Mouse (Mus musculus) G1E (cell line): ENCODE measurements around the gene Vmn2r60. TPM values are rescaled to one million over a fixed set of nuclear protein-coding genes. Genes with fewer than 3 reads are reported as not detected.
"Not testable (repeated sequence)": the region's sequence is repeated elsewhere in the genome, so short reads cannot be mapped to it uniquely, and the experiment has no call there.

Experiments used
- ATAC-seq: 2 replicates; pipeline ENCODE4 v1.8.0; 2016; ENCODE audit warnings: mild to moderate bottlenecking; ENCODE audit not compliant: insufficient number of reproducible peaks, poor library complexity, low FRiP score, severe bottlenecking; ENCODE audit errors: extremely low read depth
- DNase-seq: peaks from one replicate; pipeline ENCODE4 v3.0.0; 2012; ENCODE audit warnings: low spot score
- H3K27me3 ChIP-seq: 2 replicates; pipeline ENCODE4 v1.6.1; 2012; ENCODE audit warnings: mild to moderate bottlenecking, low read length, inconsistent platforms; ENCODE audit not compliant: insufficient read depth
- H3K36me3 ChIP-seq: replicated peaks from 2 replicates; pipeline ENCODE3; 2012; ENCODE audit warnings: mild to moderate bottlenecking, inconsistent platforms
- H3K4me1 ChIP-seq: 2 replicates; pipeline ENCODE4 v1.6.1; 2012; ENCODE audit warnings: low read depth, low read length, inconsistent platforms, mixed read lengths; ENCODE audit not compliant: insufficient read depth
- H3K4me3 ChIP-seq: 2 replicates; pipeline ENCODE4 v1.5.1; 2012; ENCODE audit warnings: low read depth, mild to moderate bottlenecking, inconsistent platforms, low read length, moderate library complexity, mixed read lengths
- H3K9me3 ChIP-seq: replicated peaks from 2 replicates; pipeline ENCODE4 v1.6.1; 2012; ENCODE audit warnings: inconsistent platforms
- CTCF ChIP-seq: IDR thresholded peaks from 2 replicates; pipeline ENCODE4 v1.5.1; 2012; ENCODE audit warnings: low read depth, low read length, inconsistent platforms, mixed read lengths
- GATA1 ChIP-seq: IDR thresholded peaks from 2 replicates; pipeline ENCODE4 v1.6.1; 2012; ENCODE audit warnings: borderline replicate concordance, low read length, inconsistent platforms, mixed read lengths
- polyA plus RNA-seq: library from polyadenylated mRNA; stranded (reverse); fragments of >175 nt; gene quantifications from 2 replicates; pipeline ENCODE4 v1.2.3, GENCODE M21; 2012
- total RNA-seq, 2 experiments: library from RNA; stranded (forward) in 1 of 2; stranded (reverse) in 1 of 2; fragments of 200-1000 nt in 1 of 2; fragments of >200 nt in 1 of 2; fragmentation: Nextera tagmentation in 1 of 2; gene quantifications; 2 replicates each; pipeline ENCODE4 v1.2.3; 2014 to 2017

The Vmn2r60 gene
- total RNA-seq (2014; fragmentation: Nextera tagmentation) (not detected in 2 replicates), total RNA-seq (2017) (0.06 and 0.11 TPM in 2 replicates), polyA plus RNA-seq (not detected in 2 replicates)

GRCm38 (mm10) chr7:42107470-42107869 lies at the start of gene Vmn2r60:
Gene Vmn2r60, plus strand, starts transcription at chr7:42107770.
- H3K4me1 ChIP-seq: no peaks in the 10 kb centered on the region
- peaks cover 4% of the 10 kb centered on the region for H3K9me3 ChIP-seq
- H3K4me3 ChIP-seq: no peak within 1 kb of the TSS
- no peaks in the 10 kb centered on the region for H3K36me3 ChIP-seq
- no peaks in the 10 kb centered on the region for H3K27me3 ChIP-seq
- ATAC-seq (no peak), DNase-seq (no peak)
- TF ChIP-seq GATA1: no peak

GRCm38 (mm10) chr7:42058923-42059322 lies 48.6 kb upstream of the Vmn2r60 start, which contains the start of gene Vmn2r59:
Gene Vmn2r59, minus strand, starts transcription at chr7:42059023.
- Histone ChIP-seq H3K36me3 (no peaks in the 10 kb centered on the region), H3K4me1 (no peaks in the 10 kb centered on the region), H3K27me3 (no peaks in the 10 kb centered on the region), H3K4me3 (no peak within 1 kb of the TSS), H3K9me3 (no peaks in the 10 kb centered on the region)
- no peak for ATAC-seq
- DNase-seq: no peak
- no peak for TF ChIP-seq CTCF

GRCm38 (mm10) chr7:42107061-42107460 lies 509 bp upstream of the Vmn2r60 start:
- ATAC-seq, H3K9me3 ChIP-seq, H3K4me3 ChIP-seq, H3K4me1 ChIP-seq, H3K27me3 ChIP-seq, H3K36me3 ChIP-seq, DNase-seq: not testable (repeated sequence)

Other genes with a start within 250 kb of the Vmn2r60 start
- gene Vmn2r58, start 235.1 kb upstream of the Vmn2r60 start, total RNA-seq (2014; fragmentation: Nextera tagmentation): not detected in 2 replicates
- gene Vmn2r58, start 235.1 kb upstream of the Vmn2r60 start, total RNA-seq (2017): not detected in 2 replicates
- gene Vmn2r58, start 235.1 kb upstream of the Vmn2r60 start, polyA plus RNA-seq: not detected in 2 replicates
- not detected in 2 replicates for gene Vmn2r59, start 48.7 kb upstream of the Vmn2r60 start, total RNA-seq (2014; fragmentation: Nextera tagmentation)
- 0.06 and 0.33 TPM in 2 replicates for gene Vmn2r59, start 48.7 kb upstream of the Vmn2r60 start, total RNA-seq (2017)
- not detected in 2 replicates for gene Vmn2r59, start 48.7 kb upstream of the Vmn2r60 start, polyA plus RNA-seq
- not detected in 2 replicates for gene Vmn2r61, start 152.3 kb downstream of the Vmn2r60 start, total RNA-seq (2014; fragmentation: Nextera tagmentation)
- 0.06 TPM in 1 of 2 replicates, not detected in the other for gene Vmn2r61, start 152.3 kb downstream of the Vmn2r60 start, total RNA-seq (2017)
- not detected in 2 replicates for gene Vmn2r61, start 152.3 kb downstream of the Vmn2r60 start, polyA plus RNA-seq